Comparison of ENCODE assay signal across 10 mouse cellular contexts in the genomic region with DNA sequence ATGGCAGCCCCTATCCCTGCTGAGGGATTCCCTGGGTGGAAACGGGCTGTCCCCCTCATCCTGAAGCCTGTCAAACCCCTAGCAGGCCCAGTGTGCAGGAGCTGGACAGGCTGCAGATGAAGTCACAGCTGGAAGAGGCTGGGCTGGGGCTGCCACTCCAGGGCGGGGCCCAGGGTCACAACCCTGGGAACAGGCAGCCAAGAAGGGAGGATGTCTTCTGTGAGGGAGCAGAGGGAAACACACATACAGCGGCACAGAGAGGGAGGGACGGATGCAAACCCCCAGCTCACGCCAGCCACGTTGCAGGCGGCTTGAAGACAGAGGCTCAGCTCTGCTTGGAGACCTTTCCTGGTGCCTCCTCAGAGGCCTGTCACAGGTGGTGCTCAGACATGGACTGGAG. TPM values are rescaled to one million over a fixed set of nuclear protein-coding genes. Genes with fewer than 3 reads are reported as not detected.
DNase-seq lines count a peak whose midpoint lies in the region.
"Had no signal": no experiment of that assay in that cellular context is flagged by ENCODE, and none has a peak within 500 bp of the region (broad histone marks: within the 10 kb centered on the region; RNA-seq: fewer than 3 reads in every experiment).

No protein-coding gene starts in this region.

- intact Hi-C loops in gastrocnemius, postnatal 36 days (cut with DNase I) = loop anchor here (10.0 kb wide), 1 partner anchor 81 kb away; no protein-coding TSS in a partner anchor

- peak; percentile 43 for DNase-seq in adrenal gland, postnatal 10 days
- DNase-seq in adrenal gland, adult (ENCODE audit: inconsistent age in 2 of 2, low spot score in 1 of 2) = no peak
- peak; percentile 84 for DNase-seq in 3134 (ENCODE audit: extremely low read depth, insufficient read length, low spot score)
- peak; percentile 53 to 58 for DNase-seq in gastrocnemius, postnatal 36 days
- DNase-seq in lung, postnatal 25 days (ENCODE audit: low spot score) = peak; percentile 33
- no peak for DNase-seq in right cerebral cortex, postnatal 4 days
- DNase-seq in right cerebral cortex, adult 2 months (ENCODE audit: low spot score in 2 of 2) = no peak
- DNase-seq in spleen, postnatal 14 days (ENCODE audit: low spot score in 2 of 2) = no peak
- DNase-seq: retina, postnatal 1 day; thymus, postnatal 36 days had no signal

RNA-seq across cellular contexts. Expression of gene Lif, which starts 6.7 kb away (rescaled TPM):
- total RNA-seq in adrenal gland, postnatal 10 days (2021) = under 1 TPM; 0.30 to 0.69 TPM
- total RNA-seq in gastrocnemius, postnatal 36 days (2021) = under 1 TPM; 0.13 to 0.52 TPM

RNA-seq across cellular contexts. Expression of gene Osm, which starts 27.8 kb away (rescaled TPM):
- under 1 TPM in 1 of 2 experiments, not detected in 1; 0.18 TPM for total RNA-seq in adrenal gland, postnatal 10 days (2021)
- total RNA-seq in gastrocnemius, postnatal 36 days (2021) = not detected

RNA-seq across cellular contexts. Expression of gene Castor1, which starts 46.0 kb away (rescaled TPM):
- total RNA-seq in adrenal gland, postnatal 10 days (2021) = 1 to 10 TPM; 5.6 to 8.3 TPM
- 1 to 10 TPM; 2.2 to 3.0 TPM for total RNA-seq in gastrocnemius, postnatal 36 days (2021)

Comparison
In these comparisons a context has a peak if more than half of its experiments do, and no peak if none do; other contexts are left out.
1. DNase-seq: peak in adrenal gland, postnatal 10 days (single experiment), 3134 (single experiment), gastrocnemius, postnatal 36 days (2 of 2) and lung, postnatal 25 days (single experiment); none in adrenal gland, adult (0 of 2), right cerebral cortex, postnatal 4 days (single experiment), right cerebral cortex, adult 2 months (0 of 2) and spleen, postnatal 14 days (0 of 2).